Mouse (Mus musculus) lung, adult 2 months (tissue): Measurements from ENCODE around the gene Nfe2l1.

ENCODE experiments used
- CTCF ChIP-seq: fragments of 200-500 bp; IDR thresholded peaks from 2 replicates; pipeline ENCODE4 v1.5.1; 2011; ENCODE audit warnings: mild to moderate bottlenecking, low read length, control low read depth; ENCODE audit not compliant: insufficient read depth
- POLR2A ChIP-seq: fragments of 200-500 bp; IDR thresholded peaks from 2 replicates; pipeline ENCODE4 v1.6.1; 2011; ENCODE audit warnings: low read depth, mild to moderate bottlenecking, control low read depth, low read length, borderline replicate concordance; ENCODE audit errors: extremely low read depth

GRCm38 (mm10) chr11:96829403-96829812 lies 360 bp downstream of the Nfe2l1 start:
- TF ChIP-seq POLR2A (peak; percentile 98; the same call in 1 of the 2 replicates), CTCF (0 out of 2 replicates have a peak, but pooled peaks have one; percentile 2)
